Mouse (Mus musculus): ENCODE results near the gene Slc28a1.

DNA sequence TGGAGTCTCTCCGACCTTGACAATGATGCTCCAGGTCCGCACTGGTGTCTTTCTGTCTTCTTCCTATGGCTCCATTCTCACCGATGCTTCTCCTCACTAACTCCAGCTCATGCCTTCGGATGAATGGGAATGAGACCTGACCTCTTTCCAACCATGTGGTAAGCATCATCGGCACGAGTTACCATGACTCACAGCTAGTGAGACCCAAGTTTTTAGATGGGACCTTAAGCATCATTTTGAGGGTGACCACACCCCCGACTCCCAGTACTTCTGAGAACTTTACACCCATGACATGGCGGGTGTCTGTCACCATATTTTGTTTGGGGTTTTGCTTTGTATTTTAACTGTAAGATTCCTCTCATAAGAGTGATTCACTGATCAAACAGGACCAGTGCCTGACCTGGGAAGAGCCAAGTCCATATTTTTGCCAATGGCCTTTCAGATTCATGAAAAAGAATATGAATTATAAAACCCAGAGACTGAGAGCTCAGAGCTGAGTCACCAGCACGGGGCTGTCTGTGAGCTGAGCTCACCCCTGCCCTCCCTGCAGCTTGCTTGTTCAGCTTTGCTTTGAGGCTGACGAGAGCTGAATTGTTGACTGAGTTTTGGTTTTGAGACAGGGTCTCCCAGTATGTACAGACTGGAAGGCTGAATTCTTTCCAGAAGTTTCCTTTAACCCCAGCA is 68.0 kb downstream of the Slc28a1 start:
- no peak for TF ChIP-seq MAX (IDR thresholded peaks at IDR 0.05; ENCODE audit: low read depth)
- TF ChIP-seq USF1 (IDR thresholded peaks at IDR 0.05; ENCODE audit: low read depth) = no peak
- no peak for TF ChIP-seq TCF3 (IDR thresholded peaks at IDR 0.05; ENCODE audit: insufficient read length, low read depth)
- TF ChIP-seq POLR2A (IDR thresholded peaks at IDR 0.05; ENCODE audit: insufficient read length, low read depth) = no peak
- no peak for TF ChIP-seq MYOG (IDR thresholded peaks at IDR 0.05; ENCODE audit: control insufficient read depth in 1 of 3, insufficient read depth in 1 of 3, insufficient read length in 2 of 3, low read depth in 2 of 3)
- no peak for TF ChIP-seq POLR2AphosphoS2 (IDR thresholded peaks at IDR 0.05; ENCODE audit: insufficient read length, low read depth)
- no peak for TF ChIP-seq TCF12 (IDR thresholded peaks at IDR 0.05; ENCODE audit: insufficient read depth, poor library complexity, severe bottlenecking)
- no peak for TF ChIP-seq MYOD1 (IDR thresholded peaks at IDR 0.05; ENCODE audit: control insufficient read depth in 1 of 3, insufficient read length in 2 of 3, low read depth in 2 of 3)
- TF ChIP-seq E2F4 (IDR thresholded peaks at IDR 0.05; ENCODE audit: insufficient read depth) = no peak

Data from myocyte (in vitro differentiated cells).